Mouse (Mus musculus): ENCODE measurements around the gene Recql5. TPM values are rescaled to one million over a fixed set of nuclear protein-coding genes. Genes with fewer than 3 reads are reported as not detected.

The Recql5 gene
- 19.6 and 20.2 TPM in 2 replicates for polyA plus RNA-seq (2014; fragmentation: Nextera tagmentation; extraction: Ambion mirVana)

- H3K27ac ChIP-seq (ENCODE audit: low read length): no peak within 1 kb of the TSS
- WGBS: under 1% methylated on average over 28 of the region's 28 CpGs
Observed at GRCm38 (mm10) chr11:115933108-115933746, at the start of gene Recql5, which contains the start of gene Sap30bp. Gene Recql5 (minus strand): TSS chr11:115933477. Gene Sap30bp (plus strand): TSS chr11:115933282.

GRCm38 (mm10) chr11:115982472-115982871 is 49.2 kb upstream of the Recql5 start:
- no peaks in the 10 kb centered on the region for H3K4me1 ChIP-seq (ENCODE audit: control insufficient read depth, insufficient read depth, low read length)
- WGBS: 85% methylated on average over 15 of the region's 15 CpGs
- H3K36me3 ChIP-seq (ENCODE audit: control insufficient read depth, insufficient read depth, low read length): no peaks in the 10 kb centered on the region
- H3K27ac ChIP-seq (ENCODE audit: low read length): no peak overlapping the region
- H3K27me3 ChIP-seq (ENCODE audit: control insufficient read depth, insufficient read depth, low read length): no peaks in the 10 kb centered on the region
- H3K9ac ChIP-seq (replicated peaks; ENCODE audit: low read depth, low read length): no peak overlapping the region
- no peak for ATAC-seq (ENCODE audit: insufficient number of reproducible peaks, insufficient read depth, low FRiP score, low read depth)
- no peaks in the 10 kb centered on the region for H3K9me3 ChIP-seq (ENCODE audit: control insufficient read depth, low read depth, low read length)
- H3K4me2 ChIP-seq (replicated peaks; ENCODE audit: low read depth, low read length): no peak overlapping the region
- no peak overlapping the region for H3K4me3 ChIP-seq (ENCODE audit: low read depth, low read length)

More at GRCm38 (mm10) chr11:115933108-115933746, at the start of gene Recql5, which contains the start of gene Sap30bp:
- Histone ChIP-seq H3K36me3 (ENCODE audit: control insufficient read depth, insufficient read depth, low read length) (peaks cover 20% of the 10 kb centered on the region), H3K4me1 (ENCODE audit: control insufficient read depth, insufficient read depth, low read length) (peaks cover 15% of the 10 kb centered on the region; the same call in 1 of the 2 replicates), H3K9ac (replicated peaks; ENCODE audit: low read depth, low read length) (peak within 1 kb of the TSS; percentile 72), H3K9me3 (ENCODE audit: control insufficient read depth, low read depth, low read length) (no peaks in the 10 kb centered on the region), H3K4me2 (replicated peaks; ENCODE audit: low read depth, low read length) (peak within 1 kb of the TSS; percentile 81), H3K4me3 (ENCODE audit: low read depth, low read length) (peak within 1 kb of the TSS; percentile 88), H3K27me3 (ENCODE audit: control insufficient read depth, insufficient read depth, low read length) (no peaks in the 10 kb centered on the region)
- peak; percentile 99 for ATAC-seq (ENCODE audit: insufficient number of reproducible peaks, insufficient read depth, low FRiP score, low read depth)

DNA sequence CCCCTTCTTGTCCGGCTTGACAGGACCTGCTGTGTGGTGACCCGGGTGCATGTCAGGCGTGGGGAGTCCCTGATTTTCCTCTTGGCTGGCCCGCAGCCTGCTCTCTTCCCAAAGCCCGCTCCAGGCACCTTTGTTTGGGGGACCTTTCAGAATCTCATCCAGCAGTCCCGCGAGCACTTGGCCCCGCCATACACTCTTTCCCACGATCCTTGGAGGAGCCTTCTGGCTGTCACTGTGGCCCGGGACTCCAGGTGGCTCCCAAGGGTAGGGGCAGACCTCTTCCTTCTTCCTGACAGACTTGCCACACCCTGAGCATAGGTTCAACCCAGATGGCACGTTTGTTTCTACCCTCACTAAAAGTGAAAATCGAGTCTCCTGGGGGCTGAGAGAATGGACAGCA is 42.3 kb upstream of the Recql5 start:
- WGBS: 34% methylated on average over 12 of the region's 12 CpGs
- H3K4me2 ChIP-seq (replicated peaks; ENCODE audit: low read depth, low read length): peak overlapping the region; percentile 77
- H3K27ac ChIP-seq (ENCODE audit: low read length): no peak overlapping the region
- H3K4me3 ChIP-seq (ENCODE audit: low read depth, low read length): peak overlapping the region; percentile 40
- ATAC-seq (ENCODE audit: insufficient number of reproducible peaks, insufficient read depth, low FRiP score, low read depth): no peak
- peaks cover 11% of the 10 kb centered on the region; the same call in 1 of the 2 replicates for H3K27me3 ChIP-seq (ENCODE audit: control insufficient read depth, insufficient read depth, low read length)
- H3K9me3 ChIP-seq (ENCODE audit: control insufficient read depth, low read depth, low read length): no peaks in the 10 kb centered on the region
- no peaks in the 10 kb centered on the region for H3K36me3 ChIP-seq (ENCODE audit: control insufficient read depth, insufficient read depth, low read length)
- H3K4me1 ChIP-seq (ENCODE audit: control insufficient read depth, insufficient read depth, low read length): peaks cover 1% of the 10 kb centered on the region; the same call in 1 of the 2 replicates
- H3K9ac ChIP-seq (replicated peaks; ENCODE audit: low read depth, low read length): peak overlapping the region; percentile 33; the same call in 1 of the 2 replicates

DNA sequence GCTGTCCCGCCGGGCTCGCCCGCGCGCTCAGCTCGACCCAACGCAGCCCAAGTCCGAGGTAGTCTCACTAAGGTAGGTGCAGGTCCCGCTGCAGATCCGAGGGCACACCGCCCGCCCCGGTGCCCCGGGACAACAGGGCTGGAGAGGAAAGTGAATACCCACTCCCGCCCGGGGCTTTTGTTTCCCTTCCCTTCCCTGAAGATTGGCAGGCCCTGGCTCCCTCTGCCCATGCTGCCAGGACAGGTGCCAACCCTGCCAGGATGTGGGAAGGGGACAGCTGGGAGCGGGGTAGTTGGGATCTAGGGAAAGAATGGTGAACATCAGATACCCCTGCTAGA is 41.8 kb upstream of the Recql5 start:
- no peak for ATAC-seq (ENCODE audit: insufficient number of reproducible peaks, insufficient read depth, low FRiP score, low read depth)
- Histone ChIP-seq H3K4me2 (replicated peaks; ENCODE audit: low read depth, low read length) (peak overlapping the region; percentile 77), H3K9me3 (ENCODE audit: control insufficient read depth, low read depth, low read length) (no peaks in the 10 kb centered on the region), H3K9ac (replicated peaks; ENCODE audit: low read depth, low read length) (peak overlapping the region; percentile 33; the same call in 1 of the 2 replicates), H3K4me1 (ENCODE audit: control insufficient read depth, insufficient read depth, low read length) (peaks cover 5% of the 10 kb centered on the region; the same call in 1 of the 2 replicates), H3K4me3 (ENCODE audit: low read depth, low read length) (peak overlapping the region; percentile 40), H3K27me3 (ENCODE audit: control insufficient read depth, insufficient read depth, low read length) (peaks cover 11% of the 10 kb centered on the region; the same call in 1 of the 2 replicates), H3K27ac (ENCODE audit: low read length) (no peak overlapping the region), H3K36me3 (ENCODE audit: control insufficient read depth, insufficient read depth, low read length) (no peaks in the 10 kb centered on the region)
- WGBS: 2% methylated on average over 18 of the region's 18 CpGs

DNA sequence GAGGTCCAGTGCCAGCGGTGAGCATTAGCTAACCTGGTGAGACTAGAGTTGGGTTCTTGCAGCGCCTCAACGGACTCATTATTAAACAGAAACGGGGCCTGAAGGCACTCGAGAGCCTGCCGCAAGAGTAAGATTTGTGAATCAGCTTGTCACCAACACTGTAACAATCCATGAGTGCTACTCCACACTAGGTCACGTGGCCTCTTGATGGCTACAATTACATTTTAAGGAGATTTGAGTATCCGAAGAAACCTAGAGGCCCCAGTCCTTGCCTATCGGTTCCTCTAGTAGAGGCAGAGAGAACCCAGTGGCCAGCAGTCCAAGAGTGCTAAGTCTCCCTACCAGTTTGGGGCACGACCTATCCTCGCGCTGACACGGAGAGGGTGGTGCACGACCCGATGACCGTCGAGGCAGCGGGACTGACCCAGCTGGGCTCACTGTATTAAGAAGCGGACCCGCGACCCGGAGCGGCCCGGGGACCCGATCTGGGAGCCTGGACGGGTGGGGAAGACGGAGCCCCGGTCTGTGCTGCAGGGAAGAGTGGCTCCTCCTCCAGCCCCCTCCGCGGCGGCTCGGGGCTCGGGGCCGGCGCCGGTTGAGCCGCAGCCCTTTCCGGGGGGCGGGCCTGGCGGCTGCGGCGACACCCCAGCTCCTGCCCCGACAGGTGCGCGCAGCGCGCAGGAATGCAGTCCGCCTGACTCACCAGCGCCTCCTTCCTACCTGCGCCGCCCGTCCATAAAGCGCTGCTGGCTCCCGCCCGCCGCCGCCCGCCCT is 41.2 kb upstream of the Recql5 start, which contains the start of gene Itgb4:
TSS of gene Itgb4 (plus strand) at position 401 of the 774 bp plus-strand sequence.
- Histone ChIP-seq H3K27ac (ENCODE audit: low read length) (no peak within 1 kb of the TSS), H3K4me1 (ENCODE audit: control insufficient read depth, insufficient read depth, low read length) (peaks cover 5% of the 10 kb centered on the region; the same call in 1 of the 2 replicates), H3K4me2 (replicated peaks; ENCODE audit: low read depth, low read length) (peak within 1 kb of the TSS; percentile 77), H3K9ac (replicated peaks; ENCODE audit: low read depth, low read length) (peak within 1 kb of the TSS; percentile 33; the same call in 1 of the 2 replicates), H3K4me3 (ENCODE audit: low read depth, low read length) (peak within 1 kb of the TSS; percentile 40), H3K9me3 (ENCODE audit: control insufficient read depth, low read depth, low read length) (no peaks in the 10 kb centered on the region), H3K36me3 (ENCODE audit: control insufficient read depth, insufficient read depth, low read length) (no peaks in the 10 kb centered on the region), H3K27me3 (ENCODE audit: control insufficient read depth, insufficient read depth, low read length) (peaks cover 11% of the 10 kb centered on the region; the same call in 1 of the 2 replicates)
- 10% methylated on average over 53 of the region's 58 CpGs for WGBS
- ATAC-seq (ENCODE audit: insufficient number of reproducible peaks, insufficient read depth, low FRiP score, low read depth): peak; percentile 75

- H3K27me3 ChIP-seq (ENCODE audit: control insufficient read depth, insufficient read depth, low read length): peaks cover 11% of the 10 kb centered on the region; the same call in 1 of the 2 replicates
- H3K4me3 ChIP-seq (ENCODE audit: low read depth, low read length): no peak overlapping the region
- WGBS: 63% methylated on average over 6 of the region's 6 CpGs
- H3K4me2 ChIP-seq (replicated peaks; ENCODE audit: low read depth, low read length): no peak overlapping the region
- H3K9me3 ChIP-seq (ENCODE audit: control insufficient read depth, low read depth, low read length): no peaks in the 10 kb centered on the region
- ATAC-seq (ENCODE audit: insufficient number of reproducible peaks, insufficient read depth, low FRiP score, low read depth): no peak
- peaks cover 5% of the 10 kb centered on the region; the same call in 1 of the 2 replicates for H3K4me1 ChIP-seq (ENCODE audit: control insufficient read depth, insufficient read depth, low read length)
- H3K36me3 ChIP-seq (ENCODE audit: control insufficient read depth, insufficient read depth, low read length): peaks cover 10% of the 10 kb centered on the region
- no peak overlapping the region for H3K9ac ChIP-seq (replicated peaks; ENCODE audit: low read depth, low read length)
- peak overlapping the region; percentile 72; the same call in 1 of the 2 replicates for H3K27ac ChIP-seq (ENCODE audit: low read length)
Observed at GRCm38 (mm10) chr11:115971016-115971415, 37.7 kb upstream of the Recql5 start.

DNA sequence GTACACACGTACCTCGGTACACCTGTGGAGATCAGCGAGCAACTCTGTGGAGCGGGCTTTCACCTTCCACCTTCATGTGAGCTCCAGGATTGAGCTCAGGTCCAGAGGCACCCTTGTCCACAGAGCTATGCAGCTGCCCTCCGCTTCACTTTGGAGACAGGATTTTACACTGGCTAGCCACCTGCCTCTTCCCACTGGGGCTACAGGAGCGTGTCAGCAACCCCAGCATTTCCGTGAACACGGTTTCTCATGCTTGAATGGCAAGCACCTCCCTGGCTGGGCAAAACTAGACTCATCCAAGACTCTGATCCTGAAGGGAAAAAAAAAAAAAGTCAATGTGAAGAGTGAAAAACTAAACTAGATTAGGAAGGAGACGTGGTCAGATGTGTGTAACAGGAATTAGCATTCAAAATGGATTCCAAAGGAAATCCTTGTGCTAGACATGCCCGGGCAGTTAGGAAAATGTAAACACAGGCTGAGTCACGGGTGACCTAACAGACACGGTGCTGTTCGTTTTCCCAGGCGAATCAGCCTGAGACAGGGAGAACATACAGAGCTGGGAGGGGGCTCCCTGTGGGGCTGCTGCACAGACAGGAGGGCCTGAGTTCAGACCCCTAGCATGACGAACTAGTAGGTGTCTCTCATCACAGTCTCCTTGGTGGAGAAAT is 36.9 kb upstream of the Recql5 start:
- peaks cover 11% of the 10 kb centered on the region; the same call in 1 of the 2 replicates for H3K27me3 ChIP-seq (ENCODE audit: control insufficient read depth, insufficient read depth, low read length)
- peaks cover 5% of the 10 kb centered on the region; the same call in 1 of the 2 replicates for H3K4me1 ChIP-seq (ENCODE audit: control insufficient read depth, insufficient read depth, low read length)
- H3K9me3 ChIP-seq (ENCODE audit: control insufficient read depth, low read depth, low read length): no peaks in the 10 kb centered on the region
- peaks cover 17% of the 10 kb centered on the region for H3K36me3 ChIP-seq (ENCODE audit: control insufficient read depth, insufficient read depth, low read length)
- no peak overlapping the region for H3K9ac ChIP-seq (replicated peaks; ENCODE audit: low read depth, low read length)
- WGBS: 35% methylated on average over 15 of the region's 15 CpGs
- H3K4me3 ChIP-seq (ENCODE audit: low read depth, low read length): no peak overlapping the region
- 0 out of 2 replicates have a peak overlapping the region, but pooled peaks have one; percentile 7 for H3K4me2 ChIP-seq (replicated peaks; ENCODE audit: low read depth, low read length)
- ATAC-seq (ENCODE audit: insufficient number of reproducible peaks, insufficient read depth, low FRiP score, low read depth): 0 out of 2 replicates have a peak, but pooled peaks have one; percentile 29
- H3K27ac ChIP-seq (ENCODE audit: low read length): peak overlapping the region; percentile 72

Data from stomach, embryonic 14.5 days (tissue).